Mouse (Mus musculus): ENCODE measurements at regions not wholly inside any gene's neighbourhood (a gene's known extent, or its start where the extent isn't known, plus 50 kb on each side); places are given as distances from the start of the nearest gene placed in this dataset.
A peak's percentile ranks its signal among the peaks of the same experiment; 100 is the strongest.

- 95% methylated on average over 7 of the region's 7 CpGs for WGBS
- Histone ChIP-seq H3K27me3 (ENCODE audit: insufficient read depth, low read length) (no peaks in the 10 kb centered on the region), H3K4me1 (ENCODE audit: insufficient read depth, low read length) (no peaks in the 10 kb centered on the region), H3K9ac (replicated peaks; ENCODE audit: low read length) (no peak overlapping the region), H3K9me3 (ENCODE audit: low read length) (no peaks in the 10 kb centered on the region), H3K27ac (no peak overlapping the region), H3K4me3 (ENCODE audit: low read length) (no peak overlapping the region), H3K4me2 (ENCODE audit: low read depth, low read length) (no peak overlapping the region), H3K36me3 (ENCODE audit: insufficient read depth, low read length) (no peaks in the 10 kb centered on the region)
- no peak for ATAC-seq
- no peak for DNase-seq (ENCODE audit: low spot score)
- TF ChIP-seq CTCF (IDR thresholded peaks at IDR 0.05; ENCODE audit: low read depth), result no peak
These were observed 58.8 kb upstream of the Fut8 start for GRCm38 (mm10) chr12:77179138-77179537.

DNA sequence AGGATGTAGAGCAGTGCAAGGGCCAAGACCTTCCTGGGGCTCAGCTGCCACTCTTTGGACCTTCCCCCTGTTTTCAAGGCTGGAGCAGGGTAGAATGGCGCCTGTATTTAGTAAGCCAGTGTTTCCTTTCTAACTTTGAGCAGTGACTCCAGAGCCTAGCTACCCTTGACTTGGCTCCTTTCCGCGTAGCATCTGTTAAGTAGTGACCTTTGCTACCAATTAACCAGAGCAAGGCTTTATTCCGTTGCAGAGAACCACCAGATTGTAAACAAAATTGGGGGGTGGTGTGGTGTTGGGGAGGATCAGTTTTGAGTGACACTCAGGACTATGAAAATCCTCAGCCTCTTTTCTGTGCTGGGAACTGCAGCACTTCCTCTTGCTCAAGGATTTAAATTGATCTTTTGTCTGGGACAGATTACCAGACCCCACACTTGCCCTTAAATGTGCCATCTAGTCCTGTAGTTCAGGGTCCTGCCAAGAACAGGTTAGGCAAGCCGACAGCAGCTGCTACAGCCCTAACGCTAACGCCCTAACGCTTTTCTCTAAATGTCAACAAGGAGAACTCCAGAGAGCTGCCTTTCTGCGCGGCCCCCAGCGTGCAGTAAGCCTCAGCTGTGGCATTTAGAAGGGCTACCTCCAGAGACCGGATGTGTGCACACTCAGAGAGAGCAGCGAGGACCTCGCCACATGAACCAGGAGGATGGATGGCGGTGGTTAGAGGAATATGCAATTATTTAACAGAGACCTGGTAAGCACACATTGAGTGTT, 59.9 kb upstream of the Fut8 start:
- no peak overlapping the region for H3K4me3 ChIP-seq (ENCODE audit: low read length)
- no peaks in the 10 kb centered on the region for H3K36me3 ChIP-seq (ENCODE audit: insufficient read depth, low read length)
- no peak for ATAC-seq
- no peak for TF ChIP-seq CTCF (IDR thresholded peaks at IDR 0.05; ENCODE audit: low read depth)
- DNase-seq (ENCODE audit: low spot score), result peak; percentile 3
- no peaks in the 10 kb centered on the region for H3K4me1 ChIP-seq (ENCODE audit: insufficient read depth, low read length)
- no peak overlapping the region for H3K27ac ChIP-seq
- no peak overlapping the region for H3K4me2 ChIP-seq (ENCODE audit: low read depth, low read length)
- H3K27me3 ChIP-seq (ENCODE audit: insufficient read depth, low read length), result no peaks in the 10 kb centered on the region
- no peaks in the 10 kb centered on the region for H3K9me3 ChIP-seq (ENCODE audit: low read length)
- WGBS, result 39% methylated on average over 15 of the region's 15 CpGs
- H3K9ac ChIP-seq (replicated peaks; ENCODE audit: low read length), result no peak overlapping the region

DNA sequence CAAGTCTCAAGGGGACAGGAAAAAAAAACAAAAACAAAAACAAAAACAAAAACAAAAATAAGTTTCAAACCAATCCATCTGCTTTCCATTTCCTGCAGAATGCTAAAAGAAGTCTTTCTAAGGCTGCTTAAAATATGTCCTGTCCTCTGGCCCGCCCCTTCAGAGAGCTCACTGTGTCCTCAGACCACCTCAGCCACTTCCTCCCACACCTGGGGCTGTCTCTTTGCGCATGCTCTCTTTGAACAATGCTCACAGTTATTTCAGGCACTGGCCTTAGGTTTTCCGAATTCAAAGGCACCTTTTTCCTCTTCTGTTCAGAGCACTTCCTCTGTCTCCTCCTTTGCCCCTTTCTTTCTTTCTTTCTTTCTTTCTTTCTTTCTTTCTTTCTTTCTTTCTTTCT, 60.6 kb upstream of the Fut8 start:
- Histone ChIP-seq H3K9ac (replicated peaks; ENCODE audit: low read length) (no peak overlapping the region), H3K4me1 (ENCODE audit: insufficient read depth, low read length) (no peaks in the 10 kb centered on the region), H3K27me3 (ENCODE audit: insufficient read depth, low read length) (no peaks in the 10 kb centered on the region), H3K4me2 (ENCODE audit: low read depth, low read length) (no peak overlapping the region), H3K9me3 (ENCODE audit: low read length) (no peaks in the 10 kb centered on the region), H3K4me3 (ENCODE audit: low read length) (no peak overlapping the region), H3K36me3 (ENCODE audit: insufficient read depth, low read length) (no peaks in the 10 kb centered on the region), H3K27ac (no peak overlapping the region)
- no peak for TF ChIP-seq CTCF (IDR thresholded peaks at IDR 0.05; ENCODE audit: low read depth)
- ATAC-seq (no peak), DNase-seq (ENCODE audit: low spot score) (peak; percentile 1)
- 79% methylated on average over 3 of the region's 3 CpGs for WGBS

DNA sequence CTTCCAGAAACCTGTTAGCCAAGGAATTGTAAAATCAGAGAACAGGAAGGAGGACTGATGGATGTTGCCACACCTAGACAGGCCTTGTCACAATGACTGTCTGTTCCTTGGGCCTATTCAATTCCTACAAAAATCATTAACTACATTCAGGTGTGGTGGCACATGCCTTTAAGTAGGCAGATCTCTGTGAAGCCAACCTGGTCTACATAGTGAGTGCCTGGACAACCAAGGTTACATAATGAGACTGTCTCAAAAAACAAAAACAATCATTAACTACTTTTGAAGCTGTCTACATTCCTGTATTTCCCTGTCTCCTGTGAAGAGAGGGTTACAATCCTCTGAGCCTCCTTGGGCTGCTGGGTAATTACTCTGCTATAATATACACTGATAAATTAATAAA, 63.9 kb upstream of the Fut8 start:
- Histone ChIP-seq H3K4me3 (ENCODE audit: low read length) (no peak overlapping the region), H3K27me3 (ENCODE audit: insufficient read depth, low read length) (no peaks in the 10 kb centered on the region), H3K4me1 (ENCODE audit: insufficient read depth, low read length) (no peaks in the 10 kb centered on the region), H3K9me3 (ENCODE audit: low read length) (no peaks in the 10 kb centered on the region), H3K9ac (replicated peaks; ENCODE audit: low read length) (no peak overlapping the region), H3K27ac (no peak overlapping the region), H3K4me2 (ENCODE audit: low read depth, low read length) (no peak overlapping the region), H3K36me3 (ENCODE audit: insufficient read depth, low read length) (no peaks in the 10 kb centered on the region)
- DNase-seq (ENCODE audit: low spot score) (no peak), ATAC-seq (no peak)
- no peak for TF ChIP-seq CTCF (IDR thresholded peaks at IDR 0.05; ENCODE audit: low read depth)

DNA sequence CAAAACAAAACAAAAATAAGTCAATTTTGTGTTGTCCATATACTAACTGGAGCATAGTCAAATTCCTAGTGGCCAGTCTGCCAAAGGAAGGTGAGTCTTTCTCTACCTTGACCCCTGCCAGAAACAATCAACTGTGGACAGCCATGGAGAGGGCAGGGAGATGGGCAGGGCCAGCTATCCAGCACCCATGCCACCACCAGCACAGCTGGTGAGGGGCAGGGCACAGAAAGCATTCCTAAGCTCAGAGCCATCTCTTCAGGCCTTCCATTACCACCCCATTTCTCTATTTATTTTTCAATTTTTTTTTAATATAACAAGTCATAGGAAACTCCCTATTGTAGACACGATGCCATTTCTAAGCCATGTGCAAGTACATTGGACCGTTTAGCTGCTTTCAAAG, 65.4 kb upstream of the Fut8 start:
- H3K36me3 ChIP-seq (ENCODE audit: insufficient read depth, low read length), result no peaks in the 10 kb centered on the region
- H3K9ac ChIP-seq (replicated peaks; ENCODE audit: low read length), result no peak overlapping the region
- no peak overlapping the region for H3K27ac ChIP-seq
- no peaks in the 10 kb centered on the region for H3K4me1 ChIP-seq (ENCODE audit: insufficient read depth, low read length)
- H3K27me3 ChIP-seq (ENCODE audit: insufficient read depth, low read length), result no peaks in the 10 kb centered on the region
- DNase-seq (ENCODE audit: low spot score), result no peak
- no peak for TF ChIP-seq CTCF (IDR thresholded peaks at IDR 0.05; ENCODE audit: low read depth)
- no peak overlapping the region for H3K4me3 ChIP-seq (ENCODE audit: low read length)
- no peaks in the 10 kb centered on the region for H3K9me3 ChIP-seq (ENCODE audit: low read length)
- H3K4me2 ChIP-seq (ENCODE audit: low read depth, low read length), result no peak overlapping the region
- no peak for ATAC-seq
- WGBS, result 94% methylated on average over 2 of the region's 2 CpGs

DNA sequence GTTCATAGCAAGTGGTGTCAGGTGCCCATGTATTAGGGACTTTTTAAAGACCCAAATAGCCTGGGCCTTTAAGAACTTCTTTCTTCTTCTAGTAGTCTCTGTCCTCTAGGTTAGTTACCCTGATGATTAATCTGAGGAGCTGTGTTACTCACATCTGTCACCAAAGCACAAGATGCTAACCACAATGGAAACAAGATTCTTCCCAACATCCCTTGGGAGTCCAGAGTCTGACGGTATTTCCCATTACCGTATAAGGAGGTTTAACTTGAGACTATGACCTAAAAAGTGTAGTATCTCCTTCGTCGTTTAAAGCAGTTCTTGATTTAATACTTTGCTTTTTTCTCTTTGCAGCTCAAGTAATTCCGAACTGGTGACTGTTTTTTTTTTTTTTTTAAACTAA, 67.7 kb upstream of the Fut8 start:
- Histone ChIP-seq H3K4me1 (ENCODE audit: insufficient read depth, low read length) (no peaks in the 10 kb centered on the region), H3K27ac (no peak overlapping the region), H3K4me3 (ENCODE audit: low read length) (no peak overlapping the region), H3K9ac (replicated peaks; ENCODE audit: low read length) (no peak overlapping the region), H3K36me3 (ENCODE audit: insufficient read depth, low read length) (no peaks in the 10 kb centered on the region), H3K9me3 (ENCODE audit: low read length) (no peaks in the 10 kb centered on the region), H3K4me2 (ENCODE audit: low read depth, low read length) (no peak overlapping the region), H3K27me3 (ENCODE audit: insufficient read depth, low read length) (no peaks in the 10 kb centered on the region)
- WGBS, result 89% methylated on average over 5 of the region's 5 CpGs
- no peak for TF ChIP-seq CTCF (IDR thresholded peaks at IDR 0.05; ENCODE audit: low read depth)
- ATAC-seq (no peak), DNase-seq (ENCODE audit: low spot score) (no peak)

- H3K27ac ChIP-seq, result no peak overlapping the region
- TF ChIP-seq CTCF (IDR thresholded peaks at IDR 0.05; ENCODE audit: low read depth), result no peak
- no peak overlapping the region for H3K4me2 ChIP-seq (ENCODE audit: low read depth, low read length)
- no peaks in the 10 kb centered on the region for H3K4me1 ChIP-seq (ENCODE audit: insufficient read depth, low read length)
- no peak overlapping the region for H3K9ac ChIP-seq (replicated peaks; ENCODE audit: low read length)
- H3K9me3 ChIP-seq (ENCODE audit: low read length), result no peaks in the 10 kb centered on the region
- H3K27me3 ChIP-seq (ENCODE audit: insufficient read depth, low read length), result no peaks in the 10 kb centered on the region
- 59% methylated on average over 1 of the region's 1 CpGs for WGBS
- no peaks in the 10 kb centered on the region for H3K36me3 ChIP-seq (ENCODE audit: insufficient read depth, low read length)
- H3K4me3 ChIP-seq (ENCODE audit: low read length), result no peak overlapping the region
- ATAC-seq (no peak), DNase-seq (ENCODE audit: low spot score) (no peak)
These were observed 69.6 kb upstream of the Fut8 start for GRCm38 (mm10) chr12:77168367-77168766.

Measured in hindbrain, postnatal 0 days (tissue).